Mouse (Mus musculus) heart, postnatal 25 days (tissue): ENCODE results near the gene Msrb1. TPM values are rescaled to one million over a fixed set of nuclear protein-coding genes. Genes with fewer than 3 reads are reported as not detected.

Experiments used
- DNase-seq: peaks from one replicate; pipeline ENCODE4 v3.0.0; 2022; ENCODE audit warnings: low spot score
- intact Hi-C: fragments of 180-260 bp; cut with DNase I; formaldehyde crosslinking; loops from one replicate; pipeline ENCODE4 v1.15.1; 2025
- total RNA-seq, 2 experiments: library from RNA; stranded (reverse); gene quantifications; 2 replicates each; pipeline ENCODE4 v1.2.3; 2021

The Msrb1 gene
- total RNA-seq, 2 experiments from 2014 or later: 191 to 194 TPM

GRCm38 (mm10) chr17:24777073-24777472 is 40.6 kb downstream of the Msrb1 start:
- no peak for DNase-seq
- intact Hi-C loops: no loop called here

DNA sequence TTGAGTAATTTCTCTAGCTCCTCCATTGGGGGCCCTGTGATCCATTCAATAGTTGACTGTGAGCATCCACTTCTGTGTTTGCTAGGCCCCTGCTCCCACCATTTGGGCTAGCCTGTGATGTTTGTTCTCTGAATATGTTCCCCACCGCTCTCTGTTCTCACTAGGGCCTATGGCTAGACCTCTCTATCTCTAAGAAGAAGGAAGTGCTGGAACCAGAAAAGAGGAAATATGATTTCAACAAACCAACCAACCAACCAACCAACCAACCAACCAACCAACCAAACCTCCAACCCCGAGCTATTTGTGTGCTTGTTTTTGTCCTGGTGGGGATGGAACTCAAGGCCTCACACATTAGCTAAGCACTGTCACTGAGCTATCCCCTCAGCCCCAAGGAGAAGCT is 44.4 kb downstream of the Msrb1 start:
- no peak for DNase-seq
- intact Hi-C loops: no loop called here

DNA sequence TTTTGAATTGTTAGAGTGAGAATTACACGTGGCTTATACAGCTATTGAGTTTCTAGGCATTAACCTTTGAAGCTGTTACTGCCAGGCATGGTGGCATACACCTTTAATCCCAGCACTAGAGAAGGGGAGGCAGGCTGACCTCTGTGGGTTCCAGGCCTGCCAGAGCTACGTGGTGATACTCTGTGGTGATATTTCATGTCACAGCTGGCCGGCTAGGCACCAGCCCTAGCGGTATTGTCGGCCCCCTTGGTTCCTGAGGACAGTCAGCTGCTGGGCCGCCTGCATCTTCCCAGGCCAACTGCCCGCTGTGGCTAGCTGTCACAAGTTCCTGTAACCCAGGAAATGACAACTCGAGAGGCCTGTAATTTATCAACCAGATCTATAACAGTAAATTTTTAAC is 55.7 kb downstream of the Msrb1 start:
- intact Hi-C loops: no loop called here
- DNase-seq: no peak

Other genes with a start within 250 kb of the Msrb1 start
- under 1 TPM; 0.14 to 0.39 TPM for gene Caskin1, start 248.0 kb upstream of the Msrb1 start, total RNA-seq
- 10 to 100 TPM; 43.6 to 54.1 TPM for gene Traf7, start 208.7 kb upstream of the Msrb1 start, total RNA-seq
- gene Rab26, start 202.4 kb upstream of the Msrb1 start, total RNA-seq: not detected
- gene Pkd1, start 186.8 kb upstream of the Msrb1 start, total RNA-seq: 10 to 100 TPM; 41.2 to 50.6 TPM
- gene Tsc2, start 104.0 kb upstream of the Msrb1 start, total RNA-seq: 100 to 1,000 TPM in 1 of 2 experiments, 10 to 100 TPM in 1; 93.9 to 101 TPM
- gene Nthl1, start 104.0 kb upstream of the Msrb1 start, total RNA-seq: 1 to 10 TPM; 2.8 to 3.4 TPM
- 100 to 1,000 TPM in 1 of 2 experiments, 10 to 100 TPM in 1; 96.0 to 135 TPM for gene Slc9a3r2, start 86.3 kb upstream of the Msrb1 start, total RNA-seq
- gene Npw, start 78.2 kb upstream of the Msrb1 start, total RNA-seq: not detected
- gene Zfp598, start 67.0 kb upstream of the Msrb1 start, total RNA-seq: 10 to 100 TPM; 17.5 to 17.9 TPM
- gene Syngr3, start 46.7 kb upstream of the Msrb1 start, total RNA-seq: not detected
- gene Gfer, start 40.5 kb upstream of the Msrb1 start, total RNA-seq: 10 to 100 TPM; 21.9 to 22.1 TPM
- gene Noxo1, start 40.4 kb upstream of the Msrb1 start, total RNA-seq: under 1 TPM; 0.50 to 0.55 TPM
- 10 to 100 TPM; 16.0 to 16.9 TPM for gene Tbl3, start 29.0 kb upstream of the Msrb1 start, total RNA-seq
- gene Rnf151, start 18.6 kb upstream of the Msrb1 start, total RNA-seq: not detected
- gene Rps2, start 18.5 kb upstream of the Msrb1 start, total RNA-seq: 100 to 1,000 TPM; 745 to 758 TPM
- gene Ndufb10, start 12.2 kb upstream of the Msrb1 start, total RNA-seq: 1,000 to 10,000 TPM; 1,080 to 1,118 TPM
- gene Rpl3l, start 8.8 kb upstream of the Msrb1 start, total RNA-seq: 100 to 1,000 TPM; 375 to 390 TPM
- not detected for gene Hs3st6, start 16.3 kb downstream of the Msrb1 start, total RNA-seq
- not detected for gene Meiob, start 67.6 kb downstream of the Msrb1 start, total RNA-seq
- 100 to 1,000 TPM in 1 of 2 experiments, 10 to 100 TPM in 1; 97.1 to 108 TPM for gene Hagh, start 103.5 kb downstream of the Msrb1 start, total RNA-seq
- 10 to 100 TPM; 88.1 to 88.6 TPM for gene Fahd1, start 113.7 kb downstream of the Msrb1 start, total RNA-seq
- 1 to 10 TPM; 6.9 TPM for gene Igfals, start 129.4 kb downstream of the Msrb1 start, total RNA-seq
- gene Nubp2, start 149.7 kb downstream of the Msrb1 start, total RNA-seq: 10 to 100 TPM; 18.2 to 19.4 TPM
- 10 to 100 TPM; 33.4 to 36.3 TPM for gene Spsb3, start 150.0 kb downstream of the Msrb1 start, total RNA-seq
- 10 to 100 TPM; 17.8 to 19.9 TPM for gene Eme2, start 158.4 kb downstream of the Msrb1 start, total RNA-seq
- gene Mrps34, start 158.5 kb downstream of the Msrb1 start, total RNA-seq: 100 to 1,000 TPM; 110 to 111 TPM
- gene Nme3, start 159.9 kb downstream of the Msrb1 start, total RNA-seq: 10 to 100 TPM; 33.9 to 35.6 TPM
- 10 to 100 TPM; 65.1 to 70.2 TPM for gene Mapk8ip3, start 200.3 kb downstream of the Msrb1 start, total RNA-seq
- gene Jpt2, start 224.0 kb downstream of the Msrb1 start, total RNA-seq: 1 to 10 TPM; 8.4 to 8.6 TPM